Mouse (Mus musculus) heart, embryonic 15.5 days (tissue): ENCODE results near the gene Pias1. TPM values are rescaled to one million over a fixed set of nuclear protein-coding genes. Genes with fewer than 3 reads are reported as not detected.

Source experiments
- ATAC-seq: fragments of 200-750 bp; cut with Nextera tagmentation; replicated peaks from 2 replicates; pipeline ENCODE4 v1.8.0; 2017; ENCODE audit warnings: low read depth, moderate TSS enrichment; ENCODE audit not compliant: insufficient number of reproducible peaks, insufficient read depth, low FRiP score
- H3K27ac ChIP-seq: fragments of 300-500 bp; sonication (generic); 2 replicates; pipeline ENCODE4 v1.5.1; 2015; ENCODE audit warnings: mild to moderate bottlenecking, inconsistent platforms
- H3K27me3 ChIP-seq: fragments of 300-500 bp; sonication (generic); 2 replicates; pipeline ENCODE4 v1.6.1; 2015; ENCODE audit warnings: inconsistent platforms
- H3K36me3 ChIP-seq: fragments of 300-500 bp; sonication (generic); 2 replicates; pipeline ENCODE4 v1.6.1; 2015; ENCODE audit warnings: mild to moderate bottlenecking, inconsistent platforms
- H3K4me1 ChIP-seq: fragments of 300-500 bp; sonication (generic); replicated peaks from 2 replicates; pipeline ENCODE4 v1.6.1; 2015; ENCODE audit warnings: inconsistent platforms
- H3K4me2 ChIP-seq: fragments of 300-500 bp; sonication (generic); 2 replicates; pipeline ENCODE4 v1.6.1; 2015; ENCODE audit warnings: inconsistent platforms, mild to moderate bottlenecking, moderate library complexity
- H3K4me3 ChIP-seq: fragments of 300-500 bp; sonication (generic); 2 replicates; pipeline ENCODE4 v1.5.1; 2015; ENCODE audit warnings: mild to moderate bottlenecking, inconsistent platforms
- H3K9ac ChIP-seq: fragments of 300-500 bp; sonication (generic); 2 replicates; pipeline ENCODE4 v1.6.1; 2015; ENCODE audit warnings: mild to moderate bottlenecking, inconsistent platforms
- H3K9me3 ChIP-seq: fragments of 300-500 bp; sonication (generic); replicated peaks from 2 replicates; pipeline ENCODE4 v1.6.1; 2016; ENCODE audit warnings: inconsistent platforms
- WGBS: fragments of 180-500 bp; shearing (Covaris S2); methylation state at CpG from one replicate; pipeline ENCODE4 v1.1.7; 2015; ENCODE audit warnings: mixed read lengths; 5-methylcytosine and 5-hydroxymethylcytosine counted together
- polyA plus RNA-seq: library from polyadenylated mRNA; unstranded; fragments of >200 nt; fragmentation: Nextera tagmentation; extraction: Ambion mirVana; gene quantifications from 2 replicates; pipeline ENCODE4 v1.2.1, GENCODE M21; 2015

Pias1 gene
- polyA plus RNA-seq, 1 experiment from 2014 or later: 39.2 TPM

DNA sequence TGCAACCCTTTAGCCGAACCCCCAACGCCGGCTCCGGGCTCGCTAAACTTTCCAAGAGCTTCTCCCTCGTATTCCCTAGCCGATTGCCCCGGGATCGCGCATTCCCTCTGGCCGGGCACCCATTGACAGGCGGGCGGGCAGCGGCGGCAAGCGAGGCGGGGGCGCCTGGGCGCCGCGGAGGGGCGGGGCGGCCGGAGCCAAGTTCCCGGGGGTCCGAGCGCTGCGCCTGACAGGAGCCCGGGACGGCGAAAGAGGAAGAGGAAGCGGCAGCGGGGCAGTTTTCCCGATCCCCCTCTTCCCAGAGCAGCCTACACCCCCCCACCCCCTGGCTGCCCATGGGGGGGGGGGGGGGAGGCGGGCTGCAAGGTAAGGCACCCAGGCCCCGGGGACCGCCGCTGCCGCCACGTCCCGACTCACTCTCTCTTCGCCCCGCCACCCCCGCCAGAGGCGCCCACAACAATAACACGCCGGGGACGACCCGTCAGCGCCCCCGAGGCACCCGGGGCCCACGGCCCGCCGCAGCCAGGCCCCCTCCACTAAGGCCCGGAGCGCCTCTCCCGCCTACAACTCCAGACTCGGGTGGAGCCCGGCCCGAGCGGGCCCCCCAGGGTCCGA, 7.5 kb downstream of the Pias1 start:
- peak; percentile 74 for ATAC-seq

DNA sequence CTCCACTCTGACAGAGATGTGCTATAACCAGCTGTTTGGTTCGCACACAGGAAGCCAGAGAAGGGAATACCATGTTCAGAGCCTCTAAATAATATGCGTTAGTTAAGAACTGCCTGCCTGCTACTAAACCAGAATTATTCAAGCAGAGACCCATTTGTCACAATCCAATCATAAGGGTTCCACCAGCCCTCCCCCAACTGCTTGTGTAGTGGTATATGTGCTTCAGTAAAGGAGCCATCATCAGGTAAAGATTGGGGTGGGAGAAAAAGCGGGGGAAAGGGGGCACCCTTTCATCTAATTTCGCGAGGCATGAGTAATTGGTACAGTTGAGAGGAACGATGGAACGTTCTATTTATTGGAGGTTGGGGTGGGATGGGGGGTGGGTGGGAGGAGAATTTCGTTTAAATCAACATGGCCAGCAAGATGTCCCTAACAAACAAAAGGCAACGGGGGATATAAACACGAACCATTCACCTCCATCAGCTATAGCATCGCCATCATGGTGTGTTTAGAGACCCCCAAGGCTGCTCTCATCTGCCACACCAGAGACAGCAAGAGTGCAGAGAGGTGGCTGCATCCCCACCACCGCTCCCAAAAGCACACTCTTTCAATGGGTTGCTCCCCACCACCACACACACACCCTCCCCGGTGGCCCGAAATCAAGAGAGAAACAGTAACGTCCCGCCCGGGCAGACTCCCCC, 8.1 kb downstream of the Pias1 start:
- H3K4me3 ChIP-seq: peak overlapping the region; percentile 99
- no peak for ATAC-seq
- peak overlapping the region; percentile 98 for H3K27ac ChIP-seq
- peaks cover 20% of the 10 kb centered on the region for H3K4me1 ChIP-seq
- H3K27me3 ChIP-seq: no peaks in the 10 kb centered on the region
- peak overlapping the region; percentile 97 for H3K9ac ChIP-seq
- H3K9me3 ChIP-seq: no peaks in the 10 kb centered on the region
- WGBS: 4% methylated on average over 17 of the region's 17 CpGs
- peak overlapping the region; percentile 83 for H3K4me2 ChIP-seq
- no peaks in the 10 kb centered on the region for H3K36me3 ChIP-seq

More for the DNA sequence above, 7.5 kb downstream of the Pias1 start:
- H3K4me2 ChIP-seq: peak overlapping the region; percentile 83
- H3K9ac ChIP-seq: peak overlapping the region; percentile 97
- no peaks in the 10 kb centered on the region for H3K27me3 ChIP-seq
- H3K4me3 ChIP-seq: peak overlapping the region; percentile 99
- H3K9me3 ChIP-seq: no peaks in the 10 kb centered on the region
- peaks cover 20% of the 10 kb centered on the region for H3K4me1 ChIP-seq
- under 1% methylated on average over 52 of the region's 63 CpGs for WGBS
- H3K27ac ChIP-seq: peak overlapping the region; percentile 98
- H3K36me3 ChIP-seq: no peaks in the 10 kb centered on the region

DNA sequence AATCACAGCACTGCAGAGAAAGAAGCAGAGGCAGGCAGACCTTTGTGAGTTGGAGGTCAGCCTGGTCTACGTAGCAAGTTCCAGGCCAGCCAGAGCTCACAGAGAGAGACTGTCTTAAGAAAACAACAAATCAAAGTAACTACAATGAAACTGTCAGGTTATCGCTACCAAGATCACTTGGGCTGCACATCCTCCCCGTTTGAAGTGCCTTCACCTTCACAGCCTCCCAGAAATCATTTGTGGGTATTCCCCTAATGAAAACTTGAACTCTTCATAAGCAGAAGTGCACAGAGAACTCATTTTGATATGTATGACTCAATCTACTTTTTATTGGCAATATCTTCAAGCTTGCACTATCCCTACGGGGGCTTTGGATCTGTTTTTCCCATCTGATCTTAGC, 10.6 kb downstream of the Pias1 start:
- Histone ChIP-seq H3K27me3 (no peaks in the 10 kb centered on the region), H3K27ac (no peak overlapping the region), H3K4me2 (no peak overlapping the region), H3K9me3 (no peaks in the 10 kb centered on the region; the same call in 1 of the 2 replicates), H3K4me1 (peaks cover 27% of the 10 kb centered on the region), H3K9ac (no peak overlapping the region), H3K4me3 (no peak overlapping the region), H3K36me3 (0 out of 2 replicates have a peak, but pooled peaks cover 2% of the 10 kb centered on the region)
- no peak for ATAC-seq
- WGBS: 72% methylated on average over 4 of the region's 4 CpGs

DNA sequence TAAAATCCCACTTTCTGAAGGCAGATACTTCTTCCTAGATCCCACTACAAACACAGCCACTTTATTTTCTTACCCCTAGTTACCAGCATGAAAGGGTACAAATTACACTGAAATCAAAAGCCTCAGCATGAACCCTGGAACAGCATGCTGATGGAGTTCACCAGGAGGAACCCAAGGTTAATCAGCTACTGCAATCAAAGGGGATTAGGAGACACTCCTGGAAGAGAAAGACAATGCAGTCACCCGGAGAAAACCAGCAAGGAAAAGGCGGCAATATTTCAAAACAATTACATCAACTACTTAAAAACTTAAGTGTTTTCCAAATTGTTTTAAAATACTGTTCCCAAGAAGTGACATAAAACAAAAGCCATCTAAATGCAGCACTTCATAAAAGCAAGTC, 11.9 kb downstream of the Pias1 start:
- Histone ChIP-seq H3K4me2 (no peak overlapping the region), H3K9ac (no peak overlapping the region), H3K9me3 (no peaks in the 10 kb centered on the region; the same call in 1 of the 2 replicates), H3K36me3 (0 out of 2 replicates have a peak, but pooled peaks cover 2% of the 10 kb centered on the region), H3K27ac (no peak overlapping the region), H3K4me3 (no peak overlapping the region), H3K27me3 (no peaks in the 10 kb centered on the region), H3K4me1 (peaks cover 27% of the 10 kb centered on the region)
- ATAC-seq: no peak
- WGBS: 56% methylated on average over 2 of the region's 2 CpGs

DNA sequence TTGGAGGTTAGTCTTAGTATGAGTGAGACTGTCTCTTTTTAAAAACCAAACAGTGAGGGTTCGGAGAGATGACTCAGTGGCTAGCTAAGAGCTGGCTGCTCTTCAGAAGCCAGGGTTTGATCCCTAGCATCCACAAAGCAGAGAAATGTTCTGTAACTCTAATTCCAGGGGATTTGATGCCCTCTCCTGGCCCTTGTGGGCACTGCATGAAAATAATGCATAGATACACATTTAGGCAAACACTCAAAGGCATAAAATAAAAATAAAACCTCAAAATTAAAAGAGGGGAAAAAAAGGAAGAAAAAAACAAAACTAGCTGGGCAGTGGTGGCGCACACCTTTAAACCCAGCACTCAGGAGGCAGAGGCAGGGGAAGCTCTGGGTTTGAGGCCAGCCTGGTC, 13.3 kb downstream of the Pias1 start:
- H3K9me3 ChIP-seq: no peaks in the 10 kb centered on the region; the same call in 1 of the 2 replicates
- ATAC-seq: no peak
- 0 out of 2 replicates have a peak, but pooled peaks cover 2% of the 10 kb centered on the region for H3K36me3 ChIP-seq
- no peak overlapping the region for H3K4me2 ChIP-seq
- H3K4me1 ChIP-seq: peaks cover 29% of the 10 kb centered on the region
- H3K27ac ChIP-seq: no peak overlapping the region
- WGBS: 95% methylated on average over 2 of the region's 2 CpGs
- H3K27me3 ChIP-seq: no peaks in the 10 kb centered on the region
- no peak overlapping the region for H3K9ac ChIP-seq
- H3K4me3 ChIP-seq: no peak overlapping the region

DNA sequence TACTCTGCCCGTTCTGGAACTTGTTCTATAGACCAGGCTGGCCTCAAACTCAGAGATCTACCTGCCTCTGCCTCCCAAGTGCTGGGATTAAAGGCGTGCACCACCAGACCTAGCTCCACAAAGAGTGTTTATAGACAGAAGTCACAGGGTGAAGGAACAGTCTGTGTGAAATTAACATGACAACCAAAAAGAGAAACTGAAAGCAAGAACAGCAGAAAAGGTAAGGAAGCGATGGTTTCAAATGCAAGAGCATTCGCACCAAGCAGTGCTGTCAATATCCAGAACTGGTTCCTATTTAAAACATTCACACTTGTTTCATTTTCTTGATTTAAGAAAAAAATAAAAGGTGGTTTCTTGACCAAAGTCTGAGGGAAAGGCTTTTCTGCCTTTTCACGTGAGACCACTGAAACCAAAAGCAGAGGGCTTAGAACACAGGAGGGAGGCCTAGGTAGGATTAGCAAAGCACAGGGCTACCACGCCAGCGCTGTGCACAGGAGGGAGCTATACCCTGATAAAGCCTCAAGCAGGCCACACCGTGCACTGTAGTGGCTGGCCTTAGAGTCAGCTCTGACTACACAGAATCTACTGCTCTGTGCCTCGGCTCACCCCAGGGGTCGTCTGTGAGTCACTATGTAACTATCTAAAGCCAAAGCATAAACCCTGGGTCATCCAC, 15.5 kb downstream of the Pias1 start:
- no peak overlapping the region for H3K4me2 ChIP-seq
- H3K27me3 ChIP-seq: no peaks in the 10 kb centered on the region
- 0 out of 2 replicates have a peak, but pooled peaks cover 2% of the 10 kb centered on the region for H3K36me3 ChIP-seq
- peak overlapping the region; percentile 60 for H3K27ac ChIP-seq
- 45% methylated on average over 10 of the region's 10 CpGs for WGBS
- no peaks in the 10 kb centered on the region; the same call in 1 of the 2 replicates for H3K9me3 ChIP-seq
- peaks cover 30% of the 10 kb centered on the region for H3K4me1 ChIP-seq
- no peak overlapping the region for H3K4me3 ChIP-seq
- peak; percentile 81; the same call in 1 of the 2 replicates for ATAC-seq
- no peak overlapping the region for H3K9ac ChIP-seq

DNA sequence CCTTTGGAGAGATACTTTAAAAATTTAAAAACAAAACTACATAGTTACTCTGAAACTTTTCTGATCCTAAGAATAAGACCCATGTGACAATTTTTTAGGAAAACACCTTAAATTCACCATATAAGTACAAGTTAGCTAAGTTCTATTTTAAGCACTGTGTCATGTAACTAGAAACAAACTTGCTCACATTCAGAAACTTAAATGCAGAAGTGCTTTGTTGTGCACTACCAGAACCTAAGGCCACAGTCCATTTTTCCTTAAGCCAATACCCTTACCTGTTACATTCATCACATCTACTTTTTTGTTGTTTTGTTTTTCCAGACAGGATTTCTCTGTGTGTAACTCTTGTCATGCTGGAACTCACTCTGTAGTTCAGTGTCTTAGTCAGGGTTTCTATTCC, 17.4 kb downstream of the Pias1 start:
- Histone ChIP-seq H3K9me3 (no peaks in the 10 kb centered on the region; the same call in 1 of the 2 replicates), H3K4me1 (peaks cover 27% of the 10 kb centered on the region), H3K4me3 (no peak overlapping the region), H3K36me3 (0 out of 2 replicates have a peak, but pooled peaks cover 2% of the 10 kb centered on the region), H3K9ac (no peak overlapping the region), H3K27ac (no peak overlapping the region), H3K27me3 (no peaks in the 10 kb centered on the region), H3K4me2 (no peak overlapping the region)
- no peak for ATAC-seq

DNA sequence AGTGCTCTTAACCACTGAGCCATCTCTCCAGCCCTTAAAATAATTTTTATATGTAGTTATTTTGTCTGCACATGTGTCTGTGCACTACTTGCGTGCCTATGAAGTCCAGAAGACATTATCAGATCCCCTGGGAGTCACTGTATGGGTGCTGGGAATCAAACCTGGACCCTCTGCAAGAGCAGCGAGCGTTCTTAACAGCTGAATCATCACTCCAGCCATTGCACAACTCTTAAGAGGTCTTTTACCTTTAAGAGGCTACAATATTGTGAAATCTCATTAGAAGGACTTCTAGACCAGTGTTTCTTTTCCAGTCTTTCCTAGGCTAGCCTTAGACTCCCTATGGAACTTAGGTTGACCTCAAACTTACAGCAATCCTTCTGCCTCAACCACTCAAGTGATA, 21.7 kb downstream of the Pias1 start:
- Histone ChIP-seq H3K4me1 (peaks cover 27% of the 10 kb centered on the region), H3K9me3 (no peaks in the 10 kb centered on the region), H3K36me3 (no peaks in the 10 kb centered on the region), H3K27ac (no peak overlapping the region), H3K4me2 (no peak overlapping the region), H3K9ac (no peak overlapping the region), H3K4me3 (no peak overlapping the region), H3K27me3 (no peaks in the 10 kb centered on the region)
- ATAC-seq: no peak
- 98% methylated on average over 3 of the region's 3 CpGs for WGBS

DNA sequence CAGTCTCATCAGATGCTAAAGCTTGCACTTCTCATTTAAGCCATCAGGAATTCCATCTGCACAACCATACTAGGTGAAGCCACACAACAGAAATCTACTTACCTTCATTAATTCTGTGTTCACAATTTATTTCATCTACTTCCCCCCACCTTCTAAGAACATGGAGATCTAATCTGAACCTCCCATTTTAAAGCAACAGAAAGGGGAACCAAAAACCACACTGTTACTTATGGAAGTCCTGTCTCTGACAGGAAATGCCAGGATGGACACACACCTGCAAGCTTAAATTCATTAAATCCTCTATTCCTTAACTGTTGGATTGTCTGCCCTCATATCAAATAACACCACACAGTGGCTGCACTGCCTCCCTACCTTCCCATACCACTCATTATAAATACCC, 35.0 kb downstream of the Pias1 start:
- Histone ChIP-seq H3K9ac (no peak overlapping the region), H3K36me3 (peaks cover 10% of the 10 kb centered on the region), H3K4me2 (no peak overlapping the region), H3K4me3 (no peak overlapping the region), H3K27me3 (no peaks in the 10 kb centered on the region), H3K4me1 (0 out of 2 replicates have a peak, but pooled peaks cover 12% of the 10 kb centered on the region), H3K9me3 (no peaks in the 10 kb centered on the region), H3K27ac (no peak overlapping the region)
- no peak for ATAC-seq

DNA sequence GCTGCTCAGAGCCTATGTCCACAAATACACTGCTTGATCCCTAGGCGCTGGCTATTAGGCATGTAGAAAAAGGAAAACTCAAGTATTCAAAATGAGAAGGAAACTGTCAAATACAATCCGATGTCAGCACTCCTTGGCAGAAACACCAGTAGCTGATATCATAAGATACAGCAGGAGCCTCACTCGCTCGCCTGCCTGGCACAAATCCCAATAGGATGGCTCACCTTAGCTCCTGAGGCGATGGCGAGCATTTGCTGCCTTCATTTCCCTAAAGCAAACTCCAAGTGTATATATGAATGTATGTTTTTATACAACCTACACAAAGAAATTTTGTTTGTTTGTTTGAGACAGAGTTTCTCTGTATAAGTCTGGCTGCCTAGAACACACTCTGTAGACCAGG, 42.4 kb downstream of the Pias1 start:
- no peaks in the 10 kb centered on the region for H3K9me3 ChIP-seq
- no peak overlapping the region for H3K4me2 ChIP-seq
- H3K27ac ChIP-seq: no peak overlapping the region
- no peaks in the 10 kb centered on the region for H3K27me3 ChIP-seq
- no peak for ATAC-seq
- H3K9ac ChIP-seq: no peak overlapping the region
- H3K4me1 ChIP-seq: 0 out of 2 replicates have a peak, but pooled peaks cover 3% of the 10 kb centered on the region
- H3K4me3 ChIP-seq: no peak overlapping the region
- WGBS: 68% methylated on average over 6 of the region's 6 CpGs
- H3K36me3 ChIP-seq: peaks cover 8% of the 10 kb centered on the region

DNA sequence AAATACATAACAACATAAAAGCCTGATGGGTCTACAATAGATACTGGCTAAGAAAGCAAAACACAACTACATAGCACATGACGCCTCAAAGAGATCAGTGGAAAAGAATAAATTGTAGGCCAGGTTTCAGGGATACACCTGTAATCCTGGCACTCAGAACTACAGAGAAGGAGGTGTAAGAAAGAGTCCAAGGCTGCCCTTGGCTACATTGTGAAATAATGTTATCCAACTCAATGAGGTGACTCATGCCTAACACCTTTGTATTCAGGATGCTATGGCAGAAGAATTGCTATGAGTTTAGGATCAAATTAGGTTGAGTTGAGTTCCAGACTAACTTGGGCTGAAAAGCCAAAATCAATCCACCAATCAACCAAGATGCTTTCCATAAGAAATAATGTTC, 43.7 kb downstream of the Pias1 start:
- Histone ChIP-seq H3K4me3 (no peak overlapping the region), H3K9ac (no peak overlapping the region), H3K4me2 (no peak overlapping the region), H3K9me3 (no peaks in the 10 kb centered on the region), H3K4me1 (0 out of 2 replicates have a peak, but pooled peaks cover 3% of the 10 kb centered on the region), H3K36me3 (peaks cover 8% of the 10 kb centered on the region), H3K27me3 (no peaks in the 10 kb centered on the region), H3K27ac (no peak overlapping the region)
- 97% methylated on average over 1 of the region's 1 CpGs for WGBS
- ATAC-seq: no peak
